Mouse (Mus musculus): ENCODE results near the gene Mob1b. TPM values are rescaled to one million over a fixed set of nuclear protein-coding genes. Genes with fewer than 3 reads are reported as not detected.
"Not testable (repeated sequence)": the region's sequence is repeated elsewhere in the genome, so short reads cannot be mapped to it uniquely, and the experiment has no call there.

Mob1b gene
- polyA plus RNA-seq, 1 experiment from 2014 or later, result 32.4 TPM

DNA sequence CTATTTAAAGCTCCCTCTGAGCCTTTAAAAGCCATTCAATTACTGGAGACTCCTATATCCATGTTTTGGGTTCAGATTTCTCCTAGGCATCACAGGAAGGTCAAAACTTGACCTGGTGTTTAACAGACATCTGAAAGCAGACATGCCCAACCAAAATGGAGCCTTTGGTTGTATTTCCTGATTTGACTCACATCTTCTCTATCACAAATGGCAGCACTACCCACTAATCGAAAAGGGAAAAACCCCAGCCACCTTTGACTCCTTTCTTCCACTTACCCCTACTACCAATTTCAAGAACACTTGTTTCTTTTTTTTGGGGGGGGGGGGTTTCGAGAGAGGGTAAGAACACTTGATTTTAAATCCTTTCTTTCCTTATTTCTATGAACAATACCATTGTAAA lies 3.7 kb upstream of the Mob1b start:
- H3K9ac ChIP-seq (ENCODE audit: low read depth, low read length), result no peak overlapping the region
- H3K4me2 ChIP-seq, result no peak overlapping the region
- peaks cover 6% of the 10 kb centered on the region; the same call in 1 of the 2 replicates for H3K4me1 ChIP-seq (ENCODE audit: control insufficient read depth, insufficient read depth, low read length)
- H3K27ac ChIP-seq (ENCODE audit: low read depth, low read length), result no peak overlapping the region
- ATAC-seq (replicated peaks; ENCODE audit: insufficient number of reproducible peaks, low FRiP score, low TSS enrichment), result no peak
- WGBS (ENCODE audit: insufficient replicate concordance), result 79% methylated on average over 2 of the region's 2 CpGs
- no peaks in the 10 kb centered on the region for H3K9me3 ChIP-seq (replicated peaks; ENCODE audit: control insufficient read depth, low read length)
- H3K27me3 ChIP-seq (ENCODE audit: control insufficient read depth, insufficient read depth, low read length), result no peaks in the 10 kb centered on the region
- no peaks in the 10 kb centered on the region for H3K36me3 ChIP-seq (ENCODE audit: control insufficient read depth, insufficient read depth, low read length)
- H3K4me3 ChIP-seq (ENCODE audit: low read depth, low read length), result no peak overlapping the region

DNA sequence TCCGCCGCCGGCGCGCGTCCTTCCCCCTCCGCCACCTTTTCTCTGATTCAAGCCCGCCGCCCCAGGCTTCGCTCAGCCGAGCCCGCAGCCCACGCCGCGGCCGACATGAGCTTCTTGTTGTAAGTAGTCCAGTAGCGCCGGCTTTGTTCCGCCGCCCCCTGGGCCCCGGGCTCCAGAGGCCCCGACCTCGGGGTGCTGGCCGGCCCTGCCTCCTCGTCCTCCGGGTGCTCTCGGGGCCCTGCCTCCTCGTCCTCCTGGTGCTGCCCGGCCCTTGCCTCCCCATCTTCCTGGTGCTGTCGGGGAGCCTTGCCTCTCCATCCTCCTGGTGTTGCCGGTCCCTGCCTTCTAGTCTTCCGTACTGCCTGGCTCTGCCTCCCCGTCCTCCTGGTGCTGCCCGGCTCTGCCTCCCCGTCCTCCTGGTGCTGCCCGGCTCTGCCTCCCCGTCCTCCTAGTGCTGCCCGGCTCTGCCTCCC lies 384 bp downstream of the Mob1b start:
- Histone ChIP-seq H3K9me3 (replicated peaks; ENCODE audit: control insufficient read depth, low read length) (no peaks in the 10 kb centered on the region), H3K4me3 (ENCODE audit: low read depth, low read length) (peak overlapping the region; percentile 99), H3K4me2 (peak overlapping the region; percentile 94), H3K27me3 (ENCODE audit: control insufficient read depth, insufficient read depth, low read length) (no peaks in the 10 kb centered on the region), H3K27ac (ENCODE audit: low read depth, low read length) (peak overlapping the region; percentile 95), H3K36me3 (ENCODE audit: control insufficient read depth, insufficient read depth, low read length) (no peaks in the 10 kb centered on the region), H3K9ac (ENCODE audit: low read depth, low read length) (peak overlapping the region; percentile 98), H3K4me1 (ENCODE audit: control insufficient read depth, insufficient read depth, low read length) (peaks cover 29% of the 10 kb centered on the region)
- WGBS (ENCODE audit: insufficient replicate concordance), result under 1% methylated on average over 37 of the region's 38 CpGs
- ATAC-seq (replicated peaks; ENCODE audit: insufficient number of reproducible peaks, low FRiP score, low TSS enrichment), result peak; percentile 44

DNA sequence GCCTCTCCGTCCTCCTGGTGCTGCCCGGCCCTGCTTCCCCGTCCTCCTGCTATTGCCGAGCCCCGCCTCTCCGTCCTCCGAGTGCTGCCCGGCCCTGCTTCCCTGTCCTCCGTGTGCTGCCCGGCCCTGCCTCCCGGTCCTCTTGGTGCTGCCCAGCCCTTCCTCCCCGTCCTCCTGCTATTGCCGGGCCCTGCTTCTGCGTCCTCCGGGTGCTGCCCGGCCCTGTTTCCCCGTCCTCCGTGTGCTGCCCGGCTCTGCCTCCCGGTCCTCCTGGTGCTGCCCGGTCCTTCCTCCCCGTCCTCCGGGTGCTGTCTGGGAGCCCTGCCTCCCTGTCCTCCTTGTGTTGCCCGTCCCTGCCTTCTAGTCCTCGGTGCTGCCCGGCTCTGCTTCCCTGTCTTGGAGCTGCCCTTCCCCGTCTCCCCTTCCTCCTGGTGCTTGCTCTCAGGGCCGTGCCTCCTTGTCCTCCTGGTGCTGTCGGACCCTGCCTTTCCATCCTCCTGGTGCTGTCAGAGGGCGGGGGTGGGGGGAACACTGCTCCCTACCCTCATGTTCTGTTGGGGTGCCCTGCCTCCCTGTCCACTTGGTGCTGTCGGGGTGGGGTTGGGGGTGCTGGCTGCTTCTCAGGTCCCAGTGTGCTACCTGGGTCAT lies 1.0 kb downstream of the Mob1b start:
- no peaks in the 10 kb centered on the region for H3K27me3 ChIP-seq (ENCODE audit: control insufficient read depth, insufficient read depth, low read length)
- H3K36me3 ChIP-seq (ENCODE audit: control insufficient read depth, insufficient read depth, low read length), result no peaks in the 10 kb centered on the region
- H3K9me3 ChIP-seq (replicated peaks; ENCODE audit: control insufficient read depth, low read length), result no peaks in the 10 kb centered on the region
- WGBS (ENCODE audit: insufficient replicate concordance), result 2% methylated on average over 31 of the region's 31 CpGs
- H3K9ac ChIP-seq (ENCODE audit: low read depth, low read length), result peak overlapping the region; percentile 98
- H3K4me2 ChIP-seq, result peak overlapping the region; percentile 94
- H3K27ac ChIP-seq (ENCODE audit: low read depth, low read length), result peak overlapping the region; percentile 95
- H3K4me3 ChIP-seq (ENCODE audit: low read depth, low read length), result peak overlapping the region; percentile 99
- ATAC-seq (replicated peaks; ENCODE audit: insufficient number of reproducible peaks, low FRiP score, low TSS enrichment), result no peak
- H3K4me1 ChIP-seq (ENCODE audit: control insufficient read depth, insufficient read depth, low read length), result peaks cover 29% of the 10 kb centered on the region

DNA sequence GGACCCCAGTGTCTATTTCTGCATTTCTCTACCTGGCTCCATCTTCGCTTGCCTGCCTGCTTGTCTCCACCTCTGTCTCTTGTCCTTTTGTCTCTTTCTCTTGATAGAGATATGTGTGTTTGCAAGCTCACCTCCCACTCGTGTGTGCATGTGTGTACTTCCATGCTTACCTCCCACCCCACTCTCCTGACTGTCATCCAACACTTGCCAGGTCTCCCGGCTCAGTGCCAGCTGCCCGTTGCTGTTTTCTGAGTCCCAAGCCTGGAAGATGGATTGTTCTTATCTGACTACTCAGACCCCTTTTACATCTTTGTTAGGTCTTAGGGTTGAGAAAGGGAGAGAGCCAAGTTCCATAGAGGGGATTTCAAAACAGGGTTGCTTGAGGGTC lies 1.6 kb downstream of the Mob1b start:
- Histone ChIP-seq H3K4me1 (ENCODE audit: control insufficient read depth, insufficient read depth, low read length) (peaks cover 29% of the 10 kb centered on the region), H3K9ac (ENCODE audit: low read depth, low read length) (peak overlapping the region; percentile 98), H3K27ac (ENCODE audit: low read depth, low read length) (peak overlapping the region; percentile 95), H3K27me3 (ENCODE audit: control insufficient read depth, insufficient read depth, low read length) (no peaks in the 10 kb centered on the region), H3K4me2 (peak overlapping the region; percentile 94), H3K9me3 (replicated peaks; ENCODE audit: control insufficient read depth, low read length) (no peaks in the 10 kb centered on the region), H3K36me3 (ENCODE audit: control insufficient read depth, insufficient read depth, low read length) (no peaks in the 10 kb centered on the region), H3K4me3 (ENCODE audit: low read depth, low read length) (peak overlapping the region; percentile 99)
- 5% methylated on average over 4 of the region's 4 CpGs for WGBS (ENCODE audit: insufficient replicate concordance)
- no peak for ATAC-seq (replicated peaks; ENCODE audit: insufficient number of reproducible peaks, low FRiP score, low TSS enrichment)

DNA sequence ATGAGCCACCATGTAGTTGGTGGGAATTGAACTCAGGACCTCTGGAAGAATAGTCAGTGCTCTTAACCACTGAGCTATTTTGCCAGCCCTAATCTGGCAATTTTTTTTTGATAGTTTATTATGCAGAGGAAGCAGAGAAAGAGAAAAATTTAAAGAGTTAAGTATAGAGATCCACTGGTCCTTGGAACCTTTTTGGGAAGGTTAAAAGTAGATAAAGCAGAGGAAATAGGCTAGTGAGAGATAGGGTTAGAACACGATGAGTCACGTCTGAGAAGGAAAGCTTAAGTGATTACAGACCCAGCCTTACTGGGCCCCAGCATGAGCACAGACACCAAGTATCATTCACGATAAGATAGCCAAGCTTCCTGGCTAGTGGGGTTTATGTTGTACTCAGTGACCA lies 3.4 kb downstream of the Mob1b start:
- Histone ChIP-seq H3K9ac (ENCODE audit: low read depth, low read length) (peak overlapping the region; percentile 16; the same call in 1 of the 2 replicates), H3K9me3 (replicated peaks; ENCODE audit: control insufficient read depth, low read length) (no peaks in the 10 kb centered on the region)

DNA sequence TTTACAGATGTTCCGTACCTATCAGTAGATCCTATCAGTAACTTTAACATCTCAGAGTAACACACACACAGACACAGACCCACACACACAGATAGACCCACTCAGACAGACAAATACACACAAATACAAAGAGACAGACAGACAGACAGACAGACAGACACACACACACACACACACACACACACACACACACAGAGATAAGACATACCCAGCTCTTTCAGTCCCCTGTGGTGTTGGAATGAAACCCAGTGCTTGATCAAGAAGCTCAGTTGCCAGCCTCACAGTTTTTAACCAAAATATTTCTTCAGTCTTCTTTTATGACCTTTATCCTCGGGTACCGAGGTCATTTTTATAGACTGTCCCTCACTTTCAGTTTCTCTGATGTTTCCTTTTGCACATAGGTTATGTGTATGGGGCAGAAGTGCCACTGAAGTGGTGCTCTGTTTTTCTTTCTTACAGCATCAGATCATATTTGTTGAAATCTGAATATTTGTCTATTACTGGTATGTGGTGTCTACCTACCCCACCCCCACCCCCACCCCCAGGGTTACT lies 7.0 kb downstream of the Mob1b start:
- Histone ChIP-seq H3K9ac (ENCODE audit: low read depth, low read length) (no peak overlapping the region), H3K36me3 (ENCODE audit: control insufficient read depth, insufficient read depth, low read length) (no peaks in the 10 kb centered on the region), H3K4me3 (ENCODE audit: low read depth, low read length) (no peak overlapping the region), H3K4me2 (no peak overlapping the region), H3K27me3 (ENCODE audit: control insufficient read depth, insufficient read depth, low read length) (no peaks in the 10 kb centered on the region), H3K9me3 (replicated peaks; ENCODE audit: control insufficient read depth, low read length) (no peaks in the 10 kb centered on the region), H3K27ac (ENCODE audit: low read depth, low read length) (no peak overlapping the region), H3K4me1 (ENCODE audit: control insufficient read depth, insufficient read depth, low read length) (peaks cover 18% of the 10 kb centered on the region)
- ATAC-seq (replicated peaks; ENCODE audit: insufficient number of reproducible peaks, low FRiP score, low TSS enrichment), result no peak
- WGBS (ENCODE audit: insufficient replicate concordance), result 85% methylated on average over 3 of the region's 3 CpGs

More for the DNA sequence above, 3.4 kb downstream of the Mob1b start:
- peaks cover 29% of the 10 kb centered on the region for H3K4me1 ChIP-seq (ENCODE audit: control insufficient read depth, insufficient read depth, low read length)
- peak; percentile 60 for ATAC-seq (replicated peaks; ENCODE audit: insufficient number of reproducible peaks, low FRiP score, low TSS enrichment)
- peak overlapping the region; percentile 51 for H3K4me2 ChIP-seq
- no peaks in the 10 kb centered on the region for H3K36me3 ChIP-seq (ENCODE audit: control insufficient read depth, insufficient read depth, low read length)
- no peaks in the 10 kb centered on the region for H3K27me3 ChIP-seq (ENCODE audit: control insufficient read depth, insufficient read depth, low read length)
- 11% methylated on average over 3 of the region's 3 CpGs for WGBS (ENCODE audit: insufficient replicate concordance)
- H3K27ac ChIP-seq (ENCODE audit: low read depth, low read length), result peak overlapping the region; percentile 62
- H3K4me3 ChIP-seq (ENCODE audit: low read depth, low read length), result peak overlapping the region; percentile 19

DNA sequence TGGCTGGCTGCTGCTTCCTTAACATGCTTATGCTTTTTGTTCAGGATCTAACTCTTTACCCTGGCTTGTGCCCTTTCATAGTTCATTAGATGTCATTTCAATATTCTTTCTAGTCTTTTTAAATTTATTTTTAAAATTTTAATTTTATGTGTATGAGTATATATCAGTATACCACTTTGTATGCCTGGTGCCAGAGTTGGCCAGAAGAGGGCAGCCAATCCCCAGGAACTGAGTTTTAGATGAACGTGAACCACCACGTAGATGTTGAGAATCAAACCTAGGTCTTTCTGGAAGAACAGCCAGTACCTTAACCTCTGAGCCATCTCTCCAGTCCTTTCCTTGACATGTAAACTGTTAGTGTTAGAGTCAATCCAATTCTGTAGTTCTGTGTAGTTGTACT lies 14.1 kb downstream of the Mob1b start:
- no peak overlapping the region for H3K4me2 ChIP-seq
- 88% methylated on average over 2 of the region's 2 CpGs for WGBS (ENCODE audit: insufficient replicate concordance)
- ATAC-seq (replicated peaks; ENCODE audit: insufficient number of reproducible peaks, low FRiP score, low TSS enrichment), result no peak
- H3K36me3 ChIP-seq (ENCODE audit: control insufficient read depth, insufficient read depth, low read length), result no peaks in the 10 kb centered on the region
- H3K4me1 ChIP-seq (ENCODE audit: control insufficient read depth, insufficient read depth, low read length), result 0 out of 2 replicates have a peak, but pooled peaks cover 2% of the 10 kb centered on the region
- no peak overlapping the region for H3K4me3 ChIP-seq (ENCODE audit: low read depth, low read length)
- H3K27me3 ChIP-seq (ENCODE audit: control insufficient read depth, insufficient read depth, low read length), result no peaks in the 10 kb centered on the region
- no peak overlapping the region for H3K27ac ChIP-seq (ENCODE audit: low read depth, low read length)
- no peaks in the 10 kb centered on the region for H3K9me3 ChIP-seq (replicated peaks; ENCODE audit: control insufficient read depth, low read length)
- H3K9ac ChIP-seq (ENCODE audit: low read depth, low read length), result no peak overlapping the region

DNA sequence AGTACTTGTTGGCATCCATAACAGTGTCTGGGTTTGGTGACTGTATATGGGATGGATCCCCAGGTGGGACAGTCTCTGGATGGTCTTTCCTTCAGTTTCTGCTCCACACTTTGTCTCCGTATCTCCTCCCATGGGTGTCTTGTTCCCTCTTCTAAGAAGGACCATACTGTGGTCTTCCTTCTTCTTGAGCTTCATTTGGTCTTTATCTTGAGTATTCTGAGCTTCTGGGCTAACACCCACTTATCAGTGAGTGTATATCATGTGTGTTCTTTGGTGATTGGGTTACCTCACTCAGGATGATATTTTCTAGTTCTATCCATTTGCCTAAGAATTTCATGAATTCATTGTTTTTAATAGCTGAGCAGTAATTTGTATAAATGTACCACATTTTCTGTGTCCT lies 20.4 kb downstream of the Mob1b start:
- not testable (repeated sequence) for H3K9me3 ChIP-seq (replicated peaks; ENCODE audit: control insufficient read depth, low read length); H3K27ac ChIP-seq (ENCODE audit: low read depth, low read length); H3K4me2 ChIP-seq; ATAC-seq (replicated peaks; ENCODE audit: insufficient number of reproducible peaks, low FRiP score, low TSS enrichment); H3K36me3 ChIP-seq (ENCODE audit: control insufficient read depth, insufficient read depth, low read length); H3K4me3 ChIP-seq (ENCODE audit: low read depth, low read length); H3K27me3 ChIP-seq (ENCODE audit: control insufficient read depth, insufficient read depth, low read length); H3K4me1 ChIP-seq (ENCODE audit: control insufficient read depth, insufficient read depth, low read length); H3K9ac ChIP-seq (ENCODE audit: low read depth, low read length)
- 87% methylated on average over 1 of the region's 1 CpGs for WGBS (ENCODE audit: insufficient replicate concordance)

DNA sequence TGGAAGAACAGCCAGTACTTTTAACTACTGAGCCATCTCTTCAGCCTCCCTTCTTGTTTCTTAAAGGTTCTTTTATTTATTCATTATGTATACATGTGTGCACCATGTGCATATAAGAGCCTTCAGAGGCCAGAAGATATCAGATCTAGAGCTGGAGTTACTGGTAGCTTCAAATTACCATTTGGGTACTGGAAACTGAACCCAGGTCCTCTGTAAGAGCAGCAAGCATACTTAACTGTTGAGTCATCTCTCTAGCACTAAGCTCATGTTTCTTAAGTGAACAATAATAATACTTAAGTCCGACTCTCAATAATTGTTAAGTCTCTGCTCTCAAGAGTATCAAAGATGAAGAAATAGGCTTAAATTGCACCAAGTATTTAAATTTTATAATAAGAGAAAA lies 27.1 kb downstream of the Mob1b start:
- WGBS (ENCODE audit: insufficient replicate concordance), result 76% methylated on average over 1 of the region's 1 CpGs
- Histone ChIP-seq H3K27ac (ENCODE audit: low read depth, low read length) (no peak overlapping the region), H3K36me3 (ENCODE audit: control insufficient read depth, insufficient read depth, low read length) (peaks cover 7% of the 10 kb centered on the region; the same call in 1 of the 2 replicates), H3K9ac (ENCODE audit: low read depth, low read length) (no peak overlapping the region), H3K4me1 (ENCODE audit: control insufficient read depth, insufficient read depth, low read length) (no peaks in the 10 kb centered on the region), H3K4me3 (ENCODE audit: low read depth, low read length) (no peak overlapping the region), H3K4me2 (no peak overlapping the region), H3K9me3 (replicated peaks; ENCODE audit: control insufficient read depth, low read length) (no peaks in the 10 kb centered on the region), H3K27me3 (ENCODE audit: control insufficient read depth, insufficient read depth, low read length) (no peaks in the 10 kb centered on the region)
- no peak for ATAC-seq (replicated peaks; ENCODE audit: insufficient number of reproducible peaks, low FRiP score, low TSS enrichment)

Data from heart, embryonic 11.5 days (tissue).